Mouse (Mus musculus): ENCODE results near the gene Gcn1l1. TPM values are rescaled to one million over a fixed set of nuclear protein-coding genes. Genes with fewer than 3 reads are reported as not detected.

The Gcn1l1 gene
- polyA plus RNA-seq, 1 experiment from 2014 or later = 47.8 TPM

DNA sequence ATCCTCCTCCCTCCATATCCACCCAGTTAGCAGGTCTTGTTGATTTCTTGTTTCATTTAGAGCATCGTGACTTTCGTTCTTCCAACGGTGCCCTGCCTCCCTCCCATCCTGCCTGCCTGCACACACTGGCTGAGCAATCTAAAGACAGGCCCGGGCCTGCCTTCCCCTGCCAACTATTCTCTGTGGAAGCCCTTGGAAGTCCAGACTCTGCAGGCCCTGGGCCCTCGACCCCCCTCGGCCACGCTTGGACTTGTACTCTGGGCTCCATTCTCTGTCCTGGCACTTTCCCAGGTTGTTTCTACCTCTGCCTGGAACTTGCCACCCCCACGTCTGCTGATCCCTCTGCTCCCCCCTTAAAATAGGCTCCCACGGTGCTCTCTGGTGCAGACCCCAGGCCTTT is 39.1 kb upstream of the Gcn1l1 start:
- peaks cover 95% of the 10 kb centered on the region for H3K4me1 ChIP-seq
- peak overlapping the region; percentile 77 for H3K27ac ChIP-seq
- WGBS = 78% methylated on average over 9 of the region's 9 CpGs

GRCm38 (mm10) chr5:115526456-115527202 is 38.4 kb upstream of the Gcn1l1 start:
- Histone ChIP-seq H3K27me3 (ENCODE audit: insufficient read depth, poor library complexity, severe bottlenecking) (no peaks in the 10 kb centered on the region), H3K36me3 (0 out of 2 replicates have a peak, but pooled peaks cover 7% of the 10 kb centered on the region), H3K27ac (peak overlapping the region; percentile 77; the same call in 1 of the 2 replicates), H3K4me3 (no peak overlapping the region), H3K9me3 (no peaks in the 10 kb centered on the region), H3K4me1 (peaks cover 95% of the 10 kb centered on the region)
- WGBS = 86% methylated on average over 17 of the region's 17 CpGs
- no peak for DNase-seq (ENCODE audit: low spot score)

More for the DNA sequence above, 39.1 kb upstream of the Gcn1l1 start:
- Histone ChIP-seq H3K9me3 (no peaks in the 10 kb centered on the region), H3K27me3 (ENCODE audit: insufficient read depth, poor library complexity, severe bottlenecking) (no peaks in the 10 kb centered on the region), H3K36me3 (0 out of 2 replicates have a peak, but pooled peaks cover 7% of the 10 kb centered on the region), H3K4me3 (no peak overlapping the region)
- DNase-seq (ENCODE audit: low spot score) = no peak

DNA sequence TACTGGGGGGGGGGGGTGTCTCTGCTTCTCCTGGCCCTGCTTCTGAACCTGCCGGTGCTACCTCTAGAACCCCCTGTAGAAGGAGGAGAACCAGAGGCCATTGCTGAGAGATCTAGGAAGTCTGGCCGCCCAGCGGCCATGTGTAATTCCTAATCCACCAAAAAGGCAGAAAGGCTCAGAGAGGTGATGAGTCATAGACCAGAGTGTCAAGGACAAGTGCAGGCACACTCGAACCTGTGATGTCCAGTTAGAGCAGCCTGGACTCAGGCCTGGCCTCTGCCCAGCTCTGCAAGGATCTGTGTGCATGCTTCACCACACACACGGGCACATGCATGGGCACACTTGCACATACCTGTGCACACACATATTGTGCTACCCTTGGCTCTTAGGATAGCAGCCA is 36.9 kb upstream of the Gcn1l1 start:
- Histone ChIP-seq H3K4me1 (peaks cover 94% of the 10 kb centered on the region), H3K27me3 (ENCODE audit: insufficient read depth, poor library complexity, severe bottlenecking) (no peaks in the 10 kb centered on the region), H3K9me3 (no peaks in the 10 kb centered on the region), H3K4me3 (no peak overlapping the region), H3K36me3 (0 out of 2 replicates have a peak, but pooled peaks cover 7% of the 10 kb centered on the region), H3K27ac (no peak overlapping the region)
- 72% methylated on average over 5 of the region's 5 CpGs for WGBS
- DNase-seq (ENCODE audit: low spot score) = no peak

DNA sequence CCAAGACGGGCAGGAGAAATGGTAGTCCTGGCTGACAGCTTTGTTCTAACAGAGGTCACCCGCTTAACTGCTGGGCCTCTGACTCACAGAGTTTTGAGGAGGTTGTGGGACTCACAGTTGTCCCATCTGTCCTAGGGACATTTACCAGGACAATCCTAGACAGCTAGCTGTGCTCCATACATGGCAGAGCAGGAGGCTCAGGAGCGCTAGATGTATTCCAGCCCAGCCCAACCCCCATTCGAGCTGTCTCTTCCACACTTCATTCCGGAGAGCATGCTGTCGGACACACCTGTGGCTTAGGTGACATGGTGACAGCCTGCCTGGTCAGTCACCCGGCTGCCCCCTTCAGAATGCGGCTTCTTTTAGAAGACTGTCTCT is 35.7 kb upstream of the Gcn1l1 start:
- Histone ChIP-seq H3K4me1 (peaks cover 93% of the 10 kb centered on the region), H3K27ac (peak overlapping the region; percentile 76), H3K4me3 (peak overlapping the region; percentile 20; the same call in 1 of the 2 replicates), H3K9me3 (no peaks in the 10 kb centered on the region), H3K36me3 (0 out of 2 replicates have a peak, but pooled peaks cover 7% of the 10 kb centered on the region), H3K27me3 (ENCODE audit: insufficient read depth, poor library complexity, severe bottlenecking) (no peaks in the 10 kb centered on the region)
- DNase-seq (ENCODE audit: low spot score) = no peak
- 29% methylated on average over 8 of the region's 8 CpGs for WGBS

GRCm38 (mm10) chr5:115529742-115530446 is 35.2 kb upstream of the Gcn1l1 start:
- Histone ChIP-seq H3K4me1 (peaks cover 93% of the 10 kb centered on the region), H3K4me3 (peak overlapping the region; percentile 20; the same call in 1 of the 2 replicates), H3K9me3 (no peaks in the 10 kb centered on the region), H3K27ac (peak overlapping the region; percentile 76), H3K36me3 (0 out of 2 replicates have a peak, but pooled peaks cover 7% of the 10 kb centered on the region), H3K27me3 (ENCODE audit: insufficient read depth, poor library complexity, severe bottlenecking) (no peaks in the 10 kb centered on the region)
- WGBS = 47% methylated on average over 7 of the region's 7 CpGs
- DNase-seq (ENCODE audit: low spot score) = no peak

DNA sequence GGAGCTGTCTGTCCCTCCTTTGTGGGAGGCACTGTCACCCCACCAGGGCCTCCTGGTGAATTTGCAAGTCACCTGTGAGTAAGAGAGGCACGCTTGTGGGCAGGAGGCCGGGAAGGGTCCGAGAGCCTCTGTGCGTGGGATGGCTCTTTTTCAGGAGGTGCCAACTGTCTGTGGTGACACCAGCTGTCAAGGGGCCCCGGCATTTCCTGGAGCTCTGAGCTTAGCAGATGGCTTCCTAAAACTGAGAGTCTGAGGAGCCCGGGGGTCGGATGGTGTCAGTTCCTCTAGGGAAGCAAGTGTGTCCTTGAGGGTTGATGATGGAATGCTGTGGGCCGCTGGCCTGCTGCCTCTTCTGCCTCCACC is 34.6 kb upstream of the Gcn1l1 start:
- Histone ChIP-seq H3K27ac (peak overlapping the region; percentile 76), H3K4me1 (peaks cover 93% of the 10 kb centered on the region), H3K36me3 (0 out of 2 replicates have a peak, but pooled peaks cover 7% of the 10 kb centered on the region), H3K4me3 (no peak overlapping the region), H3K9me3 (no peaks in the 10 kb centered on the region), H3K27me3 (ENCODE audit: insufficient read depth, poor library complexity, severe bottlenecking) (no peaks in the 10 kb centered on the region)
- WGBS = 50% methylated on average over 8 of the region's 8 CpGs
- DNase-seq (ENCODE audit: low spot score) = no peak

DNA sequence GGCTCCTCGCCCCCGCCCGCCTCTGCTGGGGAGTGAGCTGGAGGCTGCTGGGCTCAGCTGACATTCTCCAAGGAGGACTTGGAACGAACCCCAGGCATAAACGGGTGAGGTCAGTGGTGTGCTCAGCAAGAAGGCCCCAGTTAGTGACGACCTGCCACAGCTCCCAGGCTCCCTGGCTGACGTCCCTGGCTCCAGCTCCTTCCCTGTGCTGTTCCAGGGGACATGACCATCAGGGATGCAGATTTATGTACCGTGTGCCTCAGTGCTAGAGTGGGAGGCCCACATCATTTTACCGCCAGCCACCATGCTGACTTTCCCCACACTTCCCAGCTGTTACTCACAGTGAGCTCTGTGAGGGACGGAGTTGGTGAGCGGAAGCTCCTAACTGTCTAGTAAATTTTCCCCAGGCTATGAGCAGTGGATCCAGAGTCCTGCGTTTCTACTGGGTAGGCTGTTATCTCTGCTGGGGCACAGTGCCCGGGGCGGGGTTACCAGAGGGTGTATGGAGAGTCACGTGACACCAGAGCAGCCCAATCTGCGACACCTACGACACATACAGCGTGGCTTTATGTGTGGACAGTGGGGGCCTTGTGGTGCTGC is 33.3 kb upstream of the Gcn1l1 start:
- no peaks in the 10 kb centered on the region for H3K9me3 ChIP-seq
- H3K4me3 ChIP-seq = 0 out of 2 replicates have a peak overlapping the region, but pooled peaks have one; percentile 18
- H3K4me1 ChIP-seq = peaks cover 91% of the 10 kb centered on the region
- H3K36me3 ChIP-seq = no peaks in the 10 kb centered on the region
- H3K27me3 ChIP-seq (ENCODE audit: insufficient read depth, poor library complexity, severe bottlenecking) = no peaks in the 10 kb centered on the region
- WGBS = 37% methylated on average over 18 of the region's 18 CpGs
- no peak for DNase-seq (ENCODE audit: low spot score)
- peak overlapping the region; percentile 82 for H3K27ac ChIP-seq

GRCm38 (mm10) chr5:115534290-115534731 is 30.7 kb upstream of the Gcn1l1 start:
- Histone ChIP-seq H3K4me1 (peaks cover 82% of the 10 kb centered on the region), H3K4me3 (peak overlapping the region; percentile 38), H3K9me3 (no peaks in the 10 kb centered on the region), H3K36me3 (no peaks in the 10 kb centered on the region), H3K27ac (peak overlapping the region; percentile 81), H3K27me3 (ENCODE audit: insufficient read depth, poor library complexity, severe bottlenecking) (peaks cover 4% of the 10 kb centered on the region; the same call in 1 of the 2 replicates)
- WGBS = 5% methylated on average over 16 of the region's 16 CpGs
- DNase-seq (ENCODE audit: low spot score) = no peak

GRCm38 (mm10) chr5:115534856-115535255 is 30.2 kb upstream of the Gcn1l1 start:
- 29% methylated on average over 8 of the region's 8 CpGs for WGBS

GRCm38 (mm10) chr5:115535635-115536034 is 29.4 kb upstream of the Gcn1l1 start:
- Histone ChIP-seq H3K27me3 (ENCODE audit: insufficient read depth, poor library complexity, severe bottlenecking) (peaks cover 4% of the 10 kb centered on the region; the same call in 1 of the 2 replicates), H3K4me1 (peaks cover 68% of the 10 kb centered on the region), H3K36me3 (no peaks in the 10 kb centered on the region), H3K4me3 (no peak overlapping the region), H3K27ac (peak overlapping the region; percentile 81), H3K9me3 (no peaks in the 10 kb centered on the region)
- WGBS = 23% methylated on average over 7 of the region's 7 CpGs
- no peak for DNase-seq (ENCODE audit: low spot score)

More at GRCm38 (mm10) chr5:115534856-115535255, 30.2 kb upstream of the Gcn1l1 start:
- peak overlapping the region; percentile 81; the same call in 1 of the 2 replicates for H3K27ac ChIP-seq
- no peak for DNase-seq (ENCODE audit: low spot score)
- H3K4me1 ChIP-seq = peaks cover 76% of the 10 kb centered on the region
- no peaks in the 10 kb centered on the region for H3K36me3 ChIP-seq
- peaks cover 4% of the 10 kb centered on the region; the same call in 1 of the 2 replicates for H3K27me3 ChIP-seq (ENCODE audit: insufficient read depth, poor library complexity, severe bottlenecking)
- peak overlapping the region; percentile 38; the same call in 1 of the 2 replicates for H3K4me3 ChIP-seq
- no peaks in the 10 kb centered on the region for H3K9me3 ChIP-seq

GRCm38 (mm10) chr5:115538017-115538692 is 26.9 kb upstream of the Gcn1l1 start:
- 73% methylated on average over 13 of the region's 13 CpGs for WGBS
- no peaks in the 10 kb centered on the region for H3K9me3 ChIP-seq
- H3K27me3 ChIP-seq (ENCODE audit: insufficient read depth, poor library complexity, severe bottlenecking) = peaks cover 4% of the 10 kb centered on the region; the same call in 1 of the 2 replicates
- no peak overlapping the region for H3K4me3 ChIP-seq
- peak overlapping the region; percentile 49 for H3K27ac ChIP-seq
- no peak for DNase-seq (ENCODE audit: low spot score)
- H3K36me3 ChIP-seq = no peaks in the 10 kb centered on the region
- H3K4me1 ChIP-seq = peaks cover 55% of the 10 kb centered on the region

- Histone ChIP-seq H3K36me3 (no peaks in the 10 kb centered on the region), H3K4me1 (peaks cover 56% of the 10 kb centered on the region), H3K4me3 (no peak overlapping the region), H3K9me3 (no peaks in the 10 kb centered on the region), H3K27ac (peak overlapping the region; percentile 49), H3K27me3 (ENCODE audit: insufficient read depth, poor library complexity, severe bottlenecking) (peaks cover 4% of the 10 kb centered on the region; the same call in 1 of the 2 replicates)
- WGBS = 1% methylated on average over 12 of the region's 12 CpGs
- peak; percentile 93 for DNase-seq (ENCODE audit: low spot score)
These were observed 26.4 kb upstream of the Gcn1l1 start for GRCm38 (mm10) chr5:115538693-115539043.

All from heart, embryonic 10.5 days (tissue).